Mouse (Mus musculus) thymus, adult 18-20 months (tissue): ENCODE data around the gene Clk2.

Experiments
- DNase-seq, 2 experiments: peaks; one replicate each; pipeline ENCODE4 v3.0.0; 2022; ENCODE audit warnings: mixed read lengths in 2 of 2

Gene Clk2

DNA sequence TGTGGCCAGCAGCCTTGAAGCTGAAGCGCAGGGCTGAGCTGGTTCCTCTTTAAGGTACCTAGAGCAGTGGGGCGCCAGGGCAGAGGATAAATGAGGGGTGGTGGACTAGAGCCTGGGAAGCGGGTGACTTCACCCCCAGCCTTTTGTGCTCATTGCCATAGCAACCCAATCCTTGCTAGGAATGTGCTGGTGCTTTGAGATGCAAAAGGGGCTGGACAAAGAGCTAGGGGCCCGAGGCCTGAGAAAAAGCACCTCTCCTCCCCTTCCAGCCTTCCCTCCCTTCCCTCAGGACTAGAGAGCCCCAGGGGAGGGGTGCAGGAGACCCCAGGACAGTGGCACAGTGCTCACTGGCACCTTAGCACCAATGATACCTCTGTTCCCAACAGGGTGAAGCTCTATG lies 61.3 kb downstream of the Clk2 start:
- DNase-seq, result no peak

- DNase-seq, result no peak
Measured at GRCm38 (mm10) chr3:89226361-89226760, 61.8 kb downstream of the Clk2 start.
